Mouse (Mus musculus): ENCODE data around the gene Rsu1. TPM values are rescaled to one million over a fixed set of nuclear protein-coding genes. Genes with fewer than 3 reads are reported as not detected.

The Rsu1 gene
- polyA plus RNA-seq, 1 experiment, result 49.7 TPM

GRCm38 (mm10) chr2:13263150-13263549 is 8.1 kb downstream of the Rsu1 start:
- DNase-seq (ENCODE audit: low read depth), result no peak
- no peak for TF ChIP-seq CTCF (IDR thresholded peaks at IDR 0.05; ENCODE audit: borderline replicate concordance, extremely low read depth, insufficient read depth, insufficient read length)
- TF ChIP-seq POLR2A (IDR thresholded peaks at IDR 0.05; ENCODE audit: borderline replicate concordance, extremely low read depth, insufficient read depth, insufficient read length, poor library complexity, severe bottlenecking), result no peak

- no peak for DNase-seq (ENCODE audit: low read depth)
- no peak for TF ChIP-seq POLR2A (IDR thresholded peaks at IDR 0.05; ENCODE audit: borderline replicate concordance, extremely low read depth, insufficient read depth, insufficient read length, poor library complexity, severe bottlenecking)
- no peak for TF ChIP-seq CTCF (IDR thresholded peaks at IDR 0.05; ENCODE audit: borderline replicate concordance, extremely low read depth, insufficient read depth, insufficient read length)
Observed at GRCm38 (mm10) chr2:13258606-13259005, 12.6 kb downstream of the Rsu1 start.

GRCm38 (mm10) chr2:13240711-13241110 is 30.5 kb downstream of the Rsu1 start:
- DNase-seq (ENCODE audit: low read depth), result peak; percentile 60

GRCm38 (mm10) chr2:13237140-13237901 is 33.9 kb downstream of the Rsu1 start:
- TF ChIP-seq POLR2A (IDR thresholded peaks at IDR 0.05; ENCODE audit: borderline replicate concordance, extremely low read depth, insufficient read depth, insufficient read length, poor library complexity, severe bottlenecking), result no peak
- peak; percentile 73; the same call in 1 of the 2 replicates for TF ChIP-seq CTCF (IDR thresholded peaks at IDR 0.05; ENCODE audit: borderline replicate concordance, extremely low read depth, insufficient read depth, insufficient read length)
- peak; percentile 91 for DNase-seq (ENCODE audit: low read depth)

More at GRCm38 (mm10) chr2:13240711-13241110, 30.5 kb downstream of the Rsu1 start:
- TF ChIP-seq POLR2A (IDR thresholded peaks at IDR 0.05; ENCODE audit: borderline replicate concordance, extremely low read depth, insufficient read depth, insufficient read length, poor library complexity, severe bottlenecking) (no peak), CTCF (IDR thresholded peaks at IDR 0.05; ENCODE audit: borderline replicate concordance, extremely low read depth, insufficient read depth, insufficient read length) (no peak)

- DNase-seq (ENCODE audit: low read depth), result no peak
- TF ChIP-seq CTCF (IDR thresholded peaks at IDR 0.05; ENCODE audit: borderline replicate concordance, extremely low read depth, insufficient read depth, insufficient read length) (no peak), POLR2A (IDR thresholded peaks at IDR 0.05; ENCODE audit: borderline replicate concordance, extremely low read depth, insufficient read depth, insufficient read length, poor library complexity, severe bottlenecking) (no peak)
Observed at GRCm38 (mm10) chr2:13235696-13236095, 35.5 kb downstream of the Rsu1 start.

- no peak for TF ChIP-seq POLR2A (IDR thresholded peaks at IDR 0.05; ENCODE audit: borderline replicate concordance, extremely low read depth, insufficient read depth, insufficient read length, poor library complexity, severe bottlenecking)
- no peak for TF ChIP-seq CTCF (IDR thresholded peaks at IDR 0.05; ENCODE audit: borderline replicate concordance, extremely low read depth, insufficient read depth, insufficient read length)
- no peak for DNase-seq (ENCODE audit: low read depth)
Observed at GRCm38 (mm10) chr2:13234796-13235195, 36.4 kb downstream of the Rsu1 start.

- no peak for TF ChIP-seq POLR2A (IDR thresholded peaks at IDR 0.05; ENCODE audit: borderline replicate concordance, extremely low read depth, insufficient read depth, insufficient read length, poor library complexity, severe bottlenecking)
- TF ChIP-seq CTCF (IDR thresholded peaks at IDR 0.05; ENCODE audit: borderline replicate concordance, extremely low read depth, insufficient read depth, insufficient read length), result no peak
- no peak for DNase-seq (ENCODE audit: low read depth)
Observed at GRCm38 (mm10) chr2:13233902-13234301, 37.3 kb downstream of the Rsu1 start.

GRCm38 (mm10) chr2:13233254-13233835 is 37.9 kb downstream of the Rsu1 start:
- TF ChIP-seq CTCF (IDR thresholded peaks at IDR 0.05; ENCODE audit: borderline replicate concordance, extremely low read depth, insufficient read depth, insufficient read length), result no peak
- TF ChIP-seq POLR2A (IDR thresholded peaks at IDR 0.05; ENCODE audit: borderline replicate concordance, extremely low read depth, insufficient read depth, insufficient read length, poor library complexity, severe bottlenecking), result no peak
- no peak for DNase-seq (ENCODE audit: low read depth)

- DNase-seq (ENCODE audit: low read depth), result no peak
- TF ChIP-seq POLR2A (IDR thresholded peaks at IDR 0.05; ENCODE audit: borderline replicate concordance, extremely low read depth, insufficient read depth, insufficient read length, poor library complexity, severe bottlenecking), result no peak
- TF ChIP-seq CTCF (IDR thresholded peaks at IDR 0.05; ENCODE audit: borderline replicate concordance, extremely low read depth, insufficient read depth, insufficient read length), result no peak
Observed at GRCm38 (mm10) chr2:13232305-13232704, 38.9 kb downstream of the Rsu1 start.

- TF ChIP-seq CTCF (IDR thresholded peaks at IDR 0.05; ENCODE audit: borderline replicate concordance, extremely low read depth, insufficient read depth, insufficient read length) (no peak), POLR2A (IDR thresholded peaks at IDR 0.05; ENCODE audit: borderline replicate concordance, extremely low read depth, insufficient read depth, insufficient read length, poor library complexity, severe bottlenecking) (no peak)
- no peak for DNase-seq (ENCODE audit: low read depth)
Observed at GRCm38 (mm10) chr2:13229686-13230085, 41.5 kb downstream of the Rsu1 start.

GRCm38 (mm10) chr2:13226031-13226430 is 45.2 kb downstream of the Rsu1 start:
- DNase-seq (ENCODE audit: low read depth), result no peak
- TF ChIP-seq CTCF (IDR thresholded peaks at IDR 0.05; ENCODE audit: borderline replicate concordance, extremely low read depth, insufficient read depth, insufficient read length), result no peak
- no peak for TF ChIP-seq POLR2A (IDR thresholded peaks at IDR 0.05; ENCODE audit: borderline replicate concordance, extremely low read depth, insufficient read depth, insufficient read length, poor library complexity, severe bottlenecking)

- TF ChIP-seq CTCF (IDR thresholded peaks at IDR 0.05; ENCODE audit: borderline replicate concordance, extremely low read depth, insufficient read depth, insufficient read length) (no peak), POLR2A (IDR thresholded peaks at IDR 0.05; ENCODE audit: borderline replicate concordance, extremely low read depth, insufficient read depth, insufficient read length, poor library complexity, severe bottlenecking) (no peak)
- no peak for DNase-seq (ENCODE audit: low read depth)
Observed at GRCm38 (mm10) chr2:13224546-13224945, 46.7 kb downstream of the Rsu1 start.
